Mouse (Mus musculus): ENCODE results near the gene Smc5. TPM values are rescaled to one million over a fixed set of nuclear protein-coding genes. Genes with fewer than 3 reads are reported as not detected.

The Smc5 gene
- 87.5 and 109 TPM in 2 replicates for polyA plus RNA-seq (2011; ENCODE audit: insufficient read length, low read depth, missing spikeins)

GRCm38 (mm10) chr19:23273355-23274053 is at the start of gene Smc5:
TSS of gene Smc5 (minus strand) at chr19:23273897.
- H3K4me1 ChIP-seq (ENCODE audit: control insufficient read depth, insufficient read depth, low read length), result peaks cover 8% of the 10 kb centered on the region
- no peak for TF ChIP-seq CTCF (IDR thresholded peaks at IDR 0.05; ENCODE audit: borderline replicate concordance, insufficient read depth, low read length)
- TF ChIP-seq POLR2A (IDR thresholded peaks at IDR 0.05; ENCODE audit: low read depth, low read length), result peak; percentile 74
- peak within 1 kb of the TSS; percentile 0 for H3K27ac ChIP-seq (ENCODE audit: insufficient read depth, low read length)
- peak within 1 kb of the TSS; percentile 88 for H3K4me3 ChIP-seq (ENCODE audit: insufficient read depth, low read length)

DNA sequence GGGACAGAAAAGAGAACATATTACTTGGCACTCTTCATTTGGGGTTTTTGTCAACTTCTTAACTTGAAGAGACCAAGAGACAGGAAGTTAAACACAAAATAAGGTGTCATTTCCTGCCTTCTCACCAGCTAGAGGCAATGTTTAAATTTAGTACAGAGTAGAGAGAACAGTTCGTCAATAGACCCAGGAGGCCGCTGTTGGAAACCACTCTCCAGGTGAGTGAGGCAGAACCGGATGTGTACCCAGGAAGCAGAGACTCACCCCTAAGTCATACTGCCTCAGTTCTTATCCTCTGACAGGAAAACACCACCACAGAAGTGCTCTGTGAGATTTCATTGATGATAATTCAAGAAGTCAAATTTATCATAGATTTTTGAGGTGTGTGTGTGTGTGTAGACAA is 49.4 kb upstream of the Smc5 start:
- Histone ChIP-seq H3K27ac (ENCODE audit: insufficient read depth, low read length) (no peak overlapping the region), H3K4me3 (ENCODE audit: insufficient read depth, low read length) (no peak overlapping the region)
- TF ChIP-seq POLR2A (IDR thresholded peaks at IDR 0.05; ENCODE audit: low read depth, low read length) (no peak), CTCF (IDR thresholded peaks at IDR 0.05; ENCODE audit: borderline replicate concordance, insufficient read depth, low read length) (no peak)

DNA sequence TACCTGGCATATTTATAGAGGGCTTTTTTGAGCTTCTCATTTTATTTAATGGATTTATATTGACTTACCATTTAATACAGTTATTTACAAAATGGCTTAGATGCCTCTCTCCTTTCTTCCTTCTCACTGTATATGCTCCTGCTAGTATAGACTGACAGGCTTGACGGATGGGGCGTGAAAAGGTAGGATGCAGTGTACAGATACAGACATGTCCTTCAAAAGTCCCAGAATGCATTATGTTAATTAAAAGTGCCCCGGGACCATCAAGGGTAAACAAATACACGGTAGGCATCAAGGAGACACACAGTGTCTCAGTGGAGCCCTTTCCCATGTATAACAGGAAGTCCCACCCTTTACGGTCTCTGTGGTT is 44.3 kb upstream of the Smc5 start:
- Histone ChIP-seq H3K27ac (ENCODE audit: insufficient read depth, low read length) (no peak overlapping the region), H3K4me1 (ENCODE audit: control insufficient read depth, insufficient read depth, low read length) (no peaks in the 10 kb centered on the region), H3K4me3 (ENCODE audit: insufficient read depth, low read length) (no peak overlapping the region)
- TF ChIP-seq POLR2A (IDR thresholded peaks at IDR 0.05; ENCODE audit: low read depth, low read length) (no peak), CTCF (IDR thresholded peaks at IDR 0.05; ENCODE audit: borderline replicate concordance, insufficient read depth, low read length) (no peak)

More for the DNA sequence above, 49.4 kb upstream of the Smc5 start:
- peaks cover 6% of the 10 kb centered on the region for H3K4me1 ChIP-seq (ENCODE audit: control insufficient read depth, insufficient read depth, low read length)

GRCm38 (mm10) chr19:23317295-23317988 is 43.7 kb upstream of the Smc5 start:
- Histone ChIP-seq H3K27ac (ENCODE audit: insufficient read depth, low read length) (no peak overlapping the region), H3K4me1 (ENCODE audit: control insufficient read depth, insufficient read depth, low read length) (no peaks in the 10 kb centered on the region), H3K4me3 (ENCODE audit: insufficient read depth, low read length) (no peak overlapping the region)
- TF ChIP-seq POLR2A (IDR thresholded peaks at IDR 0.05; ENCODE audit: low read depth, low read length) (no peak), CTCF (IDR thresholded peaks at IDR 0.05; ENCODE audit: borderline replicate concordance, insufficient read depth, low read length) (no peak)

GRCm38 (mm10) chr19:23316851-23317250 is 43.2 kb upstream of the Smc5 start:
- Histone ChIP-seq H3K27ac (ENCODE audit: insufficient read depth, low read length) (no peak overlapping the region), H3K4me1 (ENCODE audit: control insufficient read depth, insufficient read depth, low read length) (no peaks in the 10 kb centered on the region), H3K4me3 (ENCODE audit: insufficient read depth, low read length) (no peak overlapping the region)
- TF ChIP-seq CTCF (IDR thresholded peaks at IDR 0.05; ENCODE audit: borderline replicate concordance, insufficient read depth, low read length) (no peak), POLR2A (IDR thresholded peaks at IDR 0.05; ENCODE audit: low read depth, low read length) (no peak)

- no peak overlapping the region for H3K4me3 ChIP-seq (ENCODE audit: insufficient read depth, low read length)
- TF ChIP-seq POLR2A (IDR thresholded peaks at IDR 0.05; ENCODE audit: low read depth, low read length) (no peak), CTCF (IDR thresholded peaks at IDR 0.05; ENCODE audit: borderline replicate concordance, insufficient read depth, low read length) (no peak)
- peaks cover 8% of the 10 kb centered on the region; the same call in 1 of the 2 replicates for H3K4me1 ChIP-seq (ENCODE audit: control insufficient read depth, insufficient read depth, low read length)
- no peak overlapping the region for H3K27ac ChIP-seq (ENCODE audit: insufficient read depth, low read length)
Measured at GRCm38 (mm10) chr19:23309979-23310378, 36.3 kb upstream of the Smc5 start.

DNA sequence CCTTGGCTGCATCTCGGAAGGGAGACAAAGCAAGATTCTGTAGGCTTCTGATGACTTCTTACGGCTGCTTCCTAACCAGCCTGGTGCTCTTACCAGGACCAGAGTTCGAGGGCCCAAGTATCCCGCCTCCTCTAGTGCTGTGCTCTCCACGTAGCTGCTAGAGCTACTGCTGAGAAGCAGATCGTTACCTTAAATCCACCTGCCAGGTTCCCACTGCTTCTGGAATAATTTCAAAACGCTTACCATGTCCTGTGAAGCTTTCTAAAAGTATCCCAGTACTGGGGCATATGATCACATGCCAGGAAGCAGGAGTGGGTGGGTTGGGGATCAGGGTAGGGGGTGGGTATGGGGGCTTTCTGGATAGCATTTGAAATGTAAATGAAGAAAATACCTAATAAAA is 33.0 kb upstream of the Smc5 start:
- Histone ChIP-seq H3K27ac (ENCODE audit: insufficient read depth, low read length) (no peak overlapping the region), H3K4me3 (ENCODE audit: insufficient read depth, low read length) (no peak overlapping the region), H3K4me1 (ENCODE audit: control insufficient read depth, insufficient read depth, low read length) (peaks cover 8% of the 10 kb centered on the region; the same call in 1 of the 2 replicates)
- TF ChIP-seq POLR2A (IDR thresholded peaks at IDR 0.05; ENCODE audit: low read depth, low read length) (no peak), CTCF (IDR thresholded peaks at IDR 0.05; ENCODE audit: borderline replicate concordance, insufficient read depth, low read length) (no peak)

GRCm38 (mm10) chr19:23299987-23300386 is 26.3 kb upstream of the Smc5 start:
- TF ChIP-seq POLR2A (IDR thresholded peaks at IDR 0.05; ENCODE audit: low read depth, low read length) (no peak), CTCF (IDR thresholded peaks at IDR 0.05; ENCODE audit: borderline replicate concordance, insufficient read depth, low read length) (no peak)
- Histone ChIP-seq H3K4me3 (ENCODE audit: insufficient read depth, low read length) (no peak overlapping the region), H3K27ac (ENCODE audit: insufficient read depth, low read length) (no peak overlapping the region), H3K4me1 (ENCODE audit: control insufficient read depth, insufficient read depth, low read length) (0 out of 2 replicates have a peak, but pooled peaks cover 2% of the 10 kb centered on the region)

DNA sequence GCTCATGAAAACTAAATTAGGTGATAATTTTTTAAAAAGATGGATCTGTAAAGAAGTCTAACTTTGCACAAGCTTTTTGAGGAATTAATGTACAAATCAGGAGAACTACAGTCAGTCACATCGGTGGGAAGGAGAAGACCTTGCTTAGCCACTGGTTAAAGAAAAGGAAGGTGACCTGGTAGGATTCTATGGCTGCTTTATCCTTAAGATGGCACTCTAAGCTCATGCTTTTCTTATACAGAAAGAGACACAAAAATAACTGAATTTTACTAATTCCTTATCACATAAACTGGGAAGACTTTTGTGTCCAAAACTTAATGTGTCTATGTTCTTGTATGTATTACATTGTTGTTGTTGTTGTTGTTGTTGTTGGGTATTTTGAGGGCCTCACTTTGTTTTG is 25.2 kb upstream of the Smc5 start:
- Histone ChIP-seq H3K4me3 (ENCODE audit: insufficient read depth, low read length) (no peak overlapping the region), H3K4me1 (ENCODE audit: control insufficient read depth, insufficient read depth, low read length) (0 out of 2 replicates have a peak, but pooled peaks cover 2% of the 10 kb centered on the region), H3K27ac (ENCODE audit: insufficient read depth, low read length) (no peak overlapping the region)
- no peak for TF ChIP-seq CTCF (IDR thresholded peaks at IDR 0.05; ENCODE audit: borderline replicate concordance, insufficient read depth, low read length)
- no peak for TF ChIP-seq POLR2A (IDR thresholded peaks at IDR 0.05; ENCODE audit: low read depth, low read length)

DNA sequence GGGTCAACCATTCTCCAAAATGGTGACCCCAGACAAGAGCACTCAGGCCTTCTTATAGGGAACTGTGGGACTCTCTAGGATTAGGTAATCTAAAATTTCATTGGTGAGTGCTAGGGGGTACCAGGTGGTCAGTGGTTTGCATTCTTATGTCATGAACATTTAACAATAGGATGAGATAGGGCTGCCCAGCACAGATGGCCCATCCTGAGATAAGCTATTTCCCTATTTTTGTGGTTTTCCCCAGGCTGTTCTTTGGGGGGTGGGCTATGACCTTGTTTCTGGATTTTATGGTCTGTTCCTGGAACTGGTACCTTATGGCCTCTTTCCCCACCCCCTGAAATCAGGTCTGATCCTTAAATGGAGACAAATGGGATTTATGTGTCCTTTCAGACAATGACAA is 23.5 kb upstream of the Smc5 start:
- 0 out of 2 replicates have a peak, but pooled peaks cover 2% of the 10 kb centered on the region for H3K4me1 ChIP-seq (ENCODE audit: control insufficient read depth, insufficient read depth, low read length)
- no peak overlapping the region for H3K27ac ChIP-seq (ENCODE audit: insufficient read depth, low read length)
- TF ChIP-seq POLR2A (IDR thresholded peaks at IDR 0.05; ENCODE audit: low read depth, low read length) (no peak), CTCF (IDR thresholded peaks at IDR 0.05; ENCODE audit: borderline replicate concordance, insufficient read depth, low read length) (no peak)
- H3K4me3 ChIP-seq (ENCODE audit: insufficient read depth, low read length), result no peak overlapping the region

All from embryonic fibroblast, embryonic 13.5 days (primary cell).